Mouse (Mus musculus) R1 (cell line): ENCODE results near the gene Mgat4b.

Experiments used
- DNase-seq: peaks from one replicate; pipeline ENCODE4 v3.0.0-alpha.2; 2018; ENCODE audit warnings: low read depth, low spot score

Gene Mgat4b

GRCm38 (mm10) chr11:50248473-50249171 lies 37.9 kb downstream of the Mgat4b start:
- DNase-seq, result peak; percentile 69

GRCm38 (mm10) chr11:50252166-50252565 lies 41.5 kb downstream of the Mgat4b start:
- DNase-seq, result peak; percentile 54

DNA sequence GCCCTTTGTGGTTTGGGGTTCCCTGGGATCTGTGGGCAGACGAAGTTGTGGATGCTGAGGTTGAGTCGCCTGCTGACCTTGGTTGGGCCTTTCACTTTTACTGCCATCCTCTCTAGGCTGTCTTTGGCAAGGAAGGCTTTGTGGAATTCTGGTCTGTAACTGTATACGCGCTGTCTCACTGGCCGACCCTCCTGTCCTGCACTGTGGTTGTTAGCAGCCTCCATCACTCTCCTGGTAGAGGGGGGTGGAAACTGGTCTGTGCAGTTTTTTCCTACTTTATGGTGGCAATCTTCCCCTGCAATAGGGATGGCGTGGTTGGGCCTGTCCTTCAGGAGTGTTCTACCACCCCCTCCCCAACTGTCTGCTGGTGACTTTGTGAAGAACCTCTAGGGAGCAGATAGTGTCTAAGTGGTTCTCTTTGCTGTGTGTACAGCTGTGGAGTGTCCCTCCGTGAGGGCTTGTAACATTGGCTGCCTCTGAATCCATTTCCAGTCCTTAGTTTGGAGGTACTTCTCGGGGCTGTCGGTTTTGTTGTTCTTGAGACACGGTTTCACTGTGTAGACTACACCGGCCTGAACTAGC lies 42.1 kb downstream of the Mgat4b start:
- DNase-seq, result no peak

DNA sequence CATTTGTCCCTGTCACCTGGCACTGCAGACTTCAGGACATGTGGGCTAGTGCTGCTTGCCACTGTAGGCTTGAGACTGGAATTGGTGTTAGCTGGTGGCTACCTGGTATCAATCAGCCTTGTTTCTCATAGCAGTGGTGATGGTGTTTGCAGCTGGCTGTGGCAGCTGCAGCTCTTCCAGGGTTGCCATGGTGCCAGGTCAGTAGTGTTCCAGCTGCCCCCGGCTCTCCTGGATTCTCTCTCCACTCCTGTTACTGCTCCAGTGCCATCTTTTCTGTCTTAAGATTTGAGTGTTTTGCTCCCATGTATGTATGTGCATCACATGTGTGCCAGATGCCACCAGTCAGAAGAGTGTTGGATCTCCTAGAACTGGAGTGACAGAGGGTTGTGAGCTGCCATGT lies 42.7 kb downstream of the Mgat4b start:
- DNase-seq, result no peak

DNA sequence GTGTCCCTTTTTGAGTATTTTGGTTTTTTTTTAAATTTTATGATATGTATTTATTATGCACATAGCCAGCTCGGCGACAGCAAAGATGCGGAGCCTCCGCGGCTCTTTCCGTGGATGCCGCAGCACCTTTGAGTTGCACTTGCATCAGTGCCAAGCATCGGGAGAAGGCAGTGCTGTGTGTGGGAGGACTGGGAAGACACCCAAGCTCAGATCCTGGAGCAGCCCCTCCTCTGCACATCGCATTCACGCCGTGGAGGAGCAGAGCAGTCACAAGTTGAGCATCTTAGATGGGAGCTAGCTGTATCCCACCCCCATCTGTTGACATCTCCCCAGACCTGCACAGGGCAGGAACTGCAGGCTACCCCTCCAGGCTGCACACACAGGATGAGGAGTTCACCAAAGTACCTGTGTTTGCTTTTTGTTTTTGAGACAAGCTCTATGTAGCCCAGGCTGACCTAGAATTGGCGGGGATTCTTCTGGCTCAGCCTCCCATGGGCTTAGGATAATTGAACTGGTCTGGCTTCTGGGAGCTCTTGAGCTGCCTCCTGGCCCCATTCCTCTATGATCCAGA lies 43.4 kb downstream of the Mgat4b start:
- no peak for DNase-seq

DNA sequence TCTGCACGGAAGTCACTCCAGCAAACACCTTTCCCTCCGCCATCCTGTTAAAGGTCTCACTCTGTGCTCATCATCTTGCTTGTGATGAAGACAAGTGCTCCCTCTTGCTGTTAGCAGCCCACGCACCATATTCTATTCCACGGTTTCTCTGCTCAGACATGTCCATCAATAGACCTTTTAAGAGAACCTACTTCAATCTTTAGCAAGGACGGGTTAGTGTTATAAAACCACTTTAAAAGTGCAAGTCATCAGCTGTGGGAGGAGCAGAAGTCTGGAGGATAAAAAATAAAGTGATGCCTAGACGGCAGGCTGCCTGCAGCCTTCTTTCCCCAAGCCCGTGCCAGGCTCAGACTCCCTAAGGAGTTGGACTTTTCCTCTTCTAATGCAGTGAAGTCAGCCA lies 45.9 kb downstream of the Mgat4b start:
- no peak for DNase-seq

- no peak for DNase-seq
Measured at GRCm38 (mm10) chr11:50258310-50258709, 47.6 kb downstream of the Mgat4b start.

DNA sequence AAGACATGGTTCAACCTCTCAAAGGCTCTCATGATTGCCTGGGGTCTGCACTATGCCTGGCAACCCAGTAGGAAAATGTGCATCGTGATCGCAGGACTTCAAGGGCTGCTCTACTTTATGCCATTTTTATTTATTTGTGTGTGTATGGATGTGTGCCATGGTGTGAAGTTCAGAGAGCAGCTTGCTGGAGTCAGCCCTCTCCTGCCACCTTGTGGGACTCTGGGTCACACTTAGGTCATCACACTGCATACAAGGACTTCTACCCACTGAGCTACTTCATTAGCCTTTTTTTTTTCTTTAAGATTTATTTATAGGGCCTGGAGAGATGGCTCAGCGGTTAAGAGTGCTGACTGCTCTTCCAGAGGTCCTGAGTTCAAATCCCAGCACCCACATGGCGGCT lies 51.3 kb downstream of the Mgat4b start:
- no peak for DNase-seq

GRCm38 (mm10) chr11:50263198-50263597 lies 52.5 kb downstream of the Mgat4b start:
- DNase-seq, result no peak

GRCm38 (mm10) chr11:50265931-50266330 lies 55.2 kb downstream of the Mgat4b start:
- no peak for DNase-seq

DNA sequence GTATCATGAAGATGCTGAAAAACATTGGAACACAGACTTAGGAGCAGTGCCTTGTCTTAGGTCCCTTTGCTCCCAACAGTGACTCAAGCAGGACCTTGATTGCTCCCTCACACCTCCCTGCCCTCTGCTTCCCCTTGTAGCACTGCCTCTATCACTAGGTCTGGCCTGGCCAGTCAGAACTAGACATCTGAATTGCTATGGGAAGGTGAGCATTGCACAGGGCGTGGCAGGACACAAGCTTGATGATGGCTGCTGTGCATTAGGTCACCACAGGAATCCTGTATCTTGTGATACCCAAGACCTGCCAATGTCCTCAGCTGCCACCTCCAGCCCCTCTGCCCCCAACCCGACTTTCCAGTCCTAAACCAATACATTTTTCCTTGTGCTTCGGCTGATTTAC lies 56.3 kb downstream of the Mgat4b start:
- DNase-seq, result no peak

- DNase-seq, result peak; percentile 58
Measured at GRCm38 (mm10) chr11:50269163-50269562, 58.5 kb downstream of the Mgat4b start.

DNA sequence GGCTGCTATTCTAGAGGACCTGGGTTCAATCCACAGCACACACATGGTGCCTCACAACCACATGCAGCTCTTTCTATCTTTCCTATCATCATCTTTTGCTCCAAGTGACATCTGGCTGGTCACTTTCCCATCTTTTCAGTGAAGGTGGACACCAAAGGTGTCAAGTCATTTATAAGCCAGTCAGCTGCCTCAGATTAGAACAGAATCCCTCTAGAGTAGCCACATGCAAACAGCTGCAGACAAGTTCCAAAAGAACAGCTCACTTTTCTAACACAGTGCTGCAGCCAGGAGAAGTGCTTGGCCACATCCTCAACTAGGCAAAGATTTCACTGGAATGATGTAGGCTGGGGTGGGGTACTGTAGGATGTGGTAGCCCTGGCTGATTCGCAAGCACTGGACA lies 59.2 kb downstream of the Mgat4b start:
- no peak for DNase-seq

- no peak for DNase-seq
Measured at GRCm38 (mm10) chr11:50272819-50273218, 62.1 kb downstream of the Mgat4b start.

- DNase-seq, result no peak
Measured at GRCm38 (mm10) chr11:50275077-50275476, 64.4 kb downstream of the Mgat4b start.

GRCm38 (mm10) chr11:50275568-50276151 lies 65.0 kb downstream of the Mgat4b start:
- DNase-seq, result no peak

- peak; percentile 68 for DNase-seq
Measured at GRCm38 (mm10) chr11:50277025-50277424, 66.3 kb downstream of the Mgat4b start.

DNA sequence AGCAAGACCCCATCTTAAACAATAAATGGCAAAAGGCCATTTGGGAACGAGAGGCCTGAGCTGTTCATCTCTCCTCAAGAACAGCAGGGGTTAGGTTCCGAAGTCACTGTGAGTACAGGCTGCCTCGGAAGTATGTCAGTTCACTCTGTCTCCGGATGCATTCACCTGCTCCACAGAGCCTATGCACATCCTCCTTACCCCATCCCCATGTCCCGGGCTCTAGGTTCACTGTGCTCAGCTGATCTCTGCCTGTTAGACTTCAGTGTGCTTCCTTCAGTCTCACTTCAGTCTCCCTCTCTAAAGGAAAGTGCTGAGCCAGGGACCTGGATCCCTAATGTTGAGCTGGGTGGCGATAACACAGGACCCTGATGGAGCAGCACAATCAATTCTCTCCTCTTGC lies 67.0 kb downstream of the Mgat4b start:
- DNase-seq, result no peak

- no peak for DNase-seq
Measured at GRCm38 (mm10) chr11:50279005-50279404, 68.3 kb downstream of the Mgat4b start.

DNA sequence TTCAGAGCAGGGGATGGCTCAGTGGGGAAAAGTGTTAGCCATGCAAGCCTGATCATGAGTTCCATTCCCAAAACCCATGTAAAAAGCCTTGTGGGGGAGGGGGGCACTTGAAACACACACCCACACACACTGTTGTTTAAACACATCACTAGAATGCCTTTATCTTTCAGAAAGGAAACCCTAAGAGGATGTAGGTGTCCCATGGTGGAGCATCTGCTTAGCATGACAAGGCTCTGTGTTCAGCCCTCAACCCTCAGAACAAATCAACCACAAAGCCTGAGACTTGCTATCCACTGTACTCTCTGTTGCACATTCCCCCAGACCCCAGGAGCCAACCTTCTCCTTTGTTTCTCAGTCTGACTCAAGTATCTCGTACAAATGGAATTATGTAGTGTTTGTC lies 69.4 kb downstream of the Mgat4b start:
- peak; percentile 93 for DNase-seq
